Mouse (Mus musculus): ENCODE results near the gene Myef2.

Myef2 gene

GRCm38 (mm10) chr2:125067373-125067772 is 56.1 kb downstream of the Myef2 start:
- DNase-seq: no peak

GRCm38 (mm10) chr2:125062944-125063343 is 60.5 kb downstream of the Myef2 start:
- DNase-seq: no peak

- DNase-seq: no peak
Measured at GRCm38 (mm10) chr2:125061451-125061850, 62.0 kb downstream of the Myef2 start.

- DNase-seq: no peak
Measured at GRCm38 (mm10) chr2:125057250-125057815, 66.1 kb downstream of the Myef2 start.

GRCm38 (mm10) chr2:125055316-125055903 is 68.1 kb downstream of the Myef2 start:
- no peak for DNase-seq
